Mouse (Mus musculus): Measurements from ENCODE around the gene Naa11. TPM values are rescaled to one million over a fixed set of nuclear protein-coding genes. Genes with fewer than 3 reads are reported as not detected.

Naa11 gene
- total and polyA plus RNA-seq, 2 experiments from 2014 or later: 0.08 TPM; not detected in 1

GRCm38 (mm10) chr5:97348310-97348709 lies 43.9 kb downstream of the Naa11 start:
- WGBS: 72% methylated on average over 8 of the region's 8 CpGs
- TF ChIP-seq CTCF (IDR thresholded peaks at IDR 0.05; ENCODE audit: low read depth): no peak
- ATAC-seq: no peak

GRCm38 (mm10) chr5:97345732-97346253 lies 46.4 kb downstream of the Naa11 start:
- Histone ChIP-seq H3K27me3 (ENCODE audit: insufficient read depth, low read length) (no peaks in the 10 kb centered on the region), H3K4me2 (ENCODE audit: low read depth) (no peak overlapping the region), H3K36me3 (ENCODE audit: insufficient read depth) (no peaks in the 10 kb centered on the region), H3K4me3 (ENCODE audit: low read depth, low read length) (no peak overlapping the region), H3K27ac (ENCODE audit: low read depth, low read length) (no peak overlapping the region), H3K4me1 (ENCODE audit: insufficient read depth) (no peaks in the 10 kb centered on the region), H3K9me3 (ENCODE audit: low read length) (no peaks in the 10 kb centered on the region), H3K9ac (no peak overlapping the region)
- ATAC-seq: peak; percentile 66
- WGBS: 57% methylated on average over 10 of the region's 10 CpGs
- no peak for TF ChIP-seq CTCF (IDR thresholded peaks at IDR 0.05; ENCODE audit: low read depth)
- DNase-seq: peak; percentile 65

More at GRCm38 (mm10) chr5:97348310-97348709, 43.9 kb downstream of the Naa11 start:
- H3K27me3 ChIP-seq (ENCODE audit: insufficient read depth, low read length): no peaks in the 10 kb centered on the region
- H3K4me1 ChIP-seq (ENCODE audit: insufficient read depth): no peaks in the 10 kb centered on the region
- H3K36me3 ChIP-seq (ENCODE audit: insufficient read depth): no peaks in the 10 kb centered on the region
- no peak overlapping the region for H3K27ac ChIP-seq (ENCODE audit: low read depth, low read length)
- no peak overlapping the region for H3K4me3 ChIP-seq (ENCODE audit: low read depth, low read length)
- H3K4me2 ChIP-seq (ENCODE audit: low read depth): no peak overlapping the region
- no peak overlapping the region for H3K9ac ChIP-seq
- no peak for DNase-seq
- H3K9me3 ChIP-seq (ENCODE audit: low read length): no peaks in the 10 kb centered on the region

DNA sequence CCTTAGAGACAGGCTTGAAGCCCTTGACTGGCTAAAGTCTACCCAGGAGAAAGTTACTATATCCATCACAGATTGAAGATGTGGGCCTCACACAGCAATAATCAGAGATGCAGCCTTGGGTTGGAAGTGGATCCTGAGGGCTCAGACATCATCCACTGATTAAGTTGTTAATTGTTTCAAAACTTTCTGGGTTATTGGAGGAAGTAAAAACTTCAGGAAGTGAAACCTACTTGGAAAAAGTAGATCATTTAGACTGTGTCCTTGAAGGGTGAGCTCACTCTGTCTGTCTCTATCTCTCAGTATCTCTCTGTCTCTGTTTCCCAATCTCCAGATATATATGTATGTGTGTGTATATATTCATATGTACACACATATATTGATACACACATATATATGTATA lies 47.0 kb downstream of the Naa11 start:
- no peak overlapping the region for H3K4me2 ChIP-seq (ENCODE audit: low read depth)
- no peak for DNase-seq
- TF ChIP-seq CTCF (IDR thresholded peaks at IDR 0.05; ENCODE audit: low read depth): no peak

DNA sequence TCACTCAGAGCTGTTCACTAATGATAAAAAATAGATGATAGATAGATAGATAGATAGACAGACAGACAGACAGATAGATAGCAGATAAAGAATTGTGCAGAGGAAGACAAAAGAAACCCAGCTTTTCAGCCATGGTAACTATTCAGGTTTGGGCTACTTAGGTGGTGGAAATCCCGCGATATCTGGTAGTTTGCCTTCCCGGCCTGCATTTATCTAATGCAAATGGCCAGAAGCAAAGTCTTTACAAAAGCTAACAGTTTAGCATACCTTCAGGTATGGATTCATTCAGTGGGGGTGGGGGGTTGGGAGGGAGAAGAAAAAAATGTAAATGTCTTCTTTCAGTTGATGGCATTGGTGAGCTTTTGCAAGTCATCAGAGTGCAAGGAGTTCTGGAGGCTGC lies 48.0 kb downstream of the Naa11 start:
- no peaks in the 10 kb centered on the region for H3K27me3 ChIP-seq (ENCODE audit: insufficient read depth, low read length)
- H3K9ac ChIP-seq: no peak overlapping the region
- no peak for TF ChIP-seq CTCF (IDR thresholded peaks at IDR 0.05; ENCODE audit: low read depth)
- no peak overlapping the region for H3K4me3 ChIP-seq (ENCODE audit: low read depth, low read length)
- no peaks in the 10 kb centered on the region for H3K4me1 ChIP-seq (ENCODE audit: insufficient read depth)
- WGBS: 80% methylated on average over 3 of the region's 3 CpGs
- no peaks in the 10 kb centered on the region for H3K36me3 ChIP-seq (ENCODE audit: insufficient read depth)
- DNase-seq (no peak), ATAC-seq (no peak)
- H3K4me2 ChIP-seq (ENCODE audit: low read depth): no peak overlapping the region
- no peak overlapping the region for H3K27ac ChIP-seq (ENCODE audit: low read depth, low read length)
- H3K9me3 ChIP-seq (ENCODE audit: low read length): no peaks in the 10 kb centered on the region

More for the DNA sequence above, 47.0 kb downstream of the Naa11 start:
- Histone ChIP-seq H3K4me3 (ENCODE audit: low read depth, low read length) (no peak overlapping the region), H3K4me1 (ENCODE audit: insufficient read depth) (no peaks in the 10 kb centered on the region), H3K9ac (no peak overlapping the region), H3K9me3 (ENCODE audit: low read length) (no peaks in the 10 kb centered on the region), H3K27me3 (ENCODE audit: insufficient read depth, low read length) (no peaks in the 10 kb centered on the region), H3K27ac (ENCODE audit: low read depth, low read length) (no peak overlapping the region), H3K36me3 (ENCODE audit: insufficient read depth) (no peaks in the 10 kb centered on the region)
- ATAC-seq: no peak

GRCm38 (mm10) chr5:97334794-97335193 lies 57.4 kb downstream of the Naa11 start:
- Histone ChIP-seq H3K9me3 (ENCODE audit: low read length) (no peaks in the 10 kb centered on the region), H3K4me1 (ENCODE audit: insufficient read depth) (no peaks in the 10 kb centered on the region), H3K4me2 (ENCODE audit: low read depth) (no peak overlapping the region), H3K9ac (no peak overlapping the region), H3K4me3 (ENCODE audit: low read depth, low read length) (no peak overlapping the region), H3K27me3 (ENCODE audit: insufficient read depth, low read length) (no peaks in the 10 kb centered on the region), H3K36me3 (ENCODE audit: insufficient read depth) (no peaks in the 10 kb centered on the region), H3K27ac (ENCODE audit: low read depth, low read length) (no peak overlapping the region)
- no peak for TF ChIP-seq CTCF (IDR thresholded peaks at IDR 0.05; ENCODE audit: low read depth)
- DNase-seq (no peak), ATAC-seq (no peak)
- WGBS: 70% methylated on average over 3 of the region's 3 CpGs

Other genes starting within 250 kb of the Naa11 start
- not detected in 2 replicates for gene Gk2, start 64.6 kb upstream of the Naa11 start, total RNA-seq (2014; rRNA removed)
- gene Gk2, start 64.6 kb upstream of the Naa11 start, polyA plus RNA-seq (2015; fragmentation: Nextera tagmentation; extraction: Ambion mirVana): not detected in 2 replicates

Measured in forebrain, postnatal 0 days (tissue).